Mouse (Mus musculus): Measurements from ENCODE around the gene Mab21l1. TPM values are rescaled to one million over a fixed set of nuclear protein-coding genes. Genes with fewer than 3 reads are reported as not detected.
A peak's percentile ranks its signal among the peaks of the same experiment; 100 is the strongest.

The Mab21l1 gene
- polyA plus RNA-seq, 1 experiment from 2014 or later, result 92.8 TPM

GRCm38 (mm10) chr3:55788621-55789201 lies 6.4 kb downstream of the Mab21l1 start:
- 3% methylated on average over 5 of the region's 5 CpGs for WGBS
- no peaks in the 10 kb centered on the region for H3K9me3 ChIP-seq (ENCODE audit: control insufficient read depth, low read length)
- H3K4me2 ChIP-seq, result no peak overlapping the region
- ATAC-seq (ENCODE audit: low FRiP score) (peak; percentile 51; the same call in 1 of the 2 replicates), DNase-seq (ENCODE audit: low spot score, missing footprints) (peak; percentile 91)
- H3K9ac ChIP-seq (ENCODE audit: low read length), result no peak overlapping the region
- H3K4me1 ChIP-seq (ENCODE audit: control insufficient read depth, insufficient read depth, low read length), result peaks cover 25% of the 10 kb centered on the region
- H3K27me3 ChIP-seq (ENCODE audit: control insufficient read depth, insufficient read depth, low read length), result peaks cover 7% of the 10 kb centered on the region
- no peak overlapping the region for H3K4me3 ChIP-seq (ENCODE audit: low read depth, low read length)
- H3K36me3 ChIP-seq (ENCODE audit: control insufficient read depth, insufficient read depth, low read length), result no peaks in the 10 kb centered on the region
- no peak overlapping the region for H3K27ac ChIP-seq (ENCODE audit: low read depth, low read length)

DNA sequence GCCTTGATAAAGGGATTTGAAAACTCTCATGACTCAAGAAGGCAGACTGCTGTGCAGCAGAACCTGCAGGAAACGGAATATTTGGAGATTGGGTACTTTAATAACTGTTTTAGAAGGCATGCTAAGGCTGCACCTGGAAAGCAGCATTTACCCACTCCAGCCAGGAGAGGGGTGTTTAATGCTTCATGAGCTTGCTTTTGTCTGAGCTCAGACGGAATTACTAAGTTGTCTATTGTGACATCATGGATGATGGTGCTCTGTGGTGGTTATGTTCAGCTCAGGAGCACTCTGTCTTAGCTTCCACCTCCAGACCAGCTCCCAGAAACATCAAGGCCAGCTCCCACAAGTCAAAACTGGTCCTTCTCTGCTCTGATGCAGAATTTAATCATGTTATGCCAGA lies 7.5 kb downstream of the Mab21l1 start:
- Histone ChIP-seq H3K4me2 (no peak overlapping the region), H3K27me3 (ENCODE audit: control insufficient read depth, insufficient read depth, low read length) (peaks cover 6% of the 10 kb centered on the region; the same call in 1 of the 2 replicates), H3K9ac (ENCODE audit: low read length) (no peak overlapping the region), H3K9me3 (ENCODE audit: control insufficient read depth, low read length) (no peaks in the 10 kb centered on the region), H3K36me3 (ENCODE audit: control insufficient read depth, insufficient read depth, low read length) (no peaks in the 10 kb centered on the region), H3K4me1 (ENCODE audit: control insufficient read depth, insufficient read depth, low read length) (peaks cover 24% of the 10 kb centered on the region), H3K4me3 (ENCODE audit: low read depth, low read length) (no peak overlapping the region), H3K27ac (ENCODE audit: low read depth, low read length) (no peak overlapping the region)
- WGBS, result 15% methylated on average over 2 of the region's 2 CpGs
- peak; percentile 88 for DNase-seq (ENCODE audit: low spot score, missing footprints)
- ATAC-seq (ENCODE audit: low FRiP score), result no peak

GRCm38 (mm10) chr3:55790609-55791008 lies 8.3 kb downstream of the Mab21l1 start:
- Histone ChIP-seq H3K4me2 (no peak overlapping the region), H3K4me1 (ENCODE audit: control insufficient read depth, insufficient read depth, low read length) (peaks cover 24% of the 10 kb centered on the region), H3K4me3 (ENCODE audit: low read depth, low read length) (no peak overlapping the region), H3K9me3 (ENCODE audit: control insufficient read depth, low read length) (no peaks in the 10 kb centered on the region), H3K27ac (ENCODE audit: low read depth, low read length) (no peak overlapping the region), H3K36me3 (ENCODE audit: control insufficient read depth, insufficient read depth, low read length) (no peaks in the 10 kb centered on the region), H3K27me3 (ENCODE audit: control insufficient read depth, insufficient read depth, low read length) (peaks cover 4% of the 10 kb centered on the region; the same call in 1 of the 2 replicates), H3K9ac (ENCODE audit: low read length) (no peak overlapping the region)
- no peak for DNase-seq (ENCODE audit: low spot score, missing footprints)
- WGBS, result 80% methylated on average over 4 of the region's 4 CpGs
- no peak for ATAC-seq (ENCODE audit: low FRiP score)

DNA sequence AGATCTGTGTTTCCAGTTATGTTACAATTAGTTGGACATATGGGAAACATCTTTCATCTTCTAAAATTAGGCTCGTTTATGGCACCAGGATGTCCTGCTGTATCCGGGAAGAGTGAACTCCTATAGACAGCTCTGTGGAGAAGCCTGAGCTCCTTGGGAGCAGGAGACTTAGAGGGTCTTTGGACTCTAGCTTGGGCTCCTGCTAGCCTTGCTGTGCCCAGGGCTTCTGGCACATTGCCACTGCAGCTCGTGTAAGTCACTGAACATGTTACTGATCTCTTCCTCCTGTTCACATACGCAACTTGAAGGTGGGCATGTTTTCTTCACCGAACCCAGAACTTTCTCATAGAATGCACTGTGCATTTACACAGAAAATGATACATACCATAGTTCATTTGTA lies 9.9 kb downstream of the Mab21l1 start:
- no peaks in the 10 kb centered on the region for H3K9me3 ChIP-seq (ENCODE audit: control insufficient read depth, low read length)
- no peak overlapping the region for H3K4me2 ChIP-seq
- H3K4me1 ChIP-seq (ENCODE audit: control insufficient read depth, insufficient read depth, low read length), result peaks cover 18% of the 10 kb centered on the region
- WGBS, result 81% methylated on average over 5 of the region's 5 CpGs
- no peak overlapping the region for H3K9ac ChIP-seq (ENCODE audit: low read length)
- no peak overlapping the region for H3K27ac ChIP-seq (ENCODE audit: low read depth, low read length)
- no peaks in the 10 kb centered on the region for H3K36me3 ChIP-seq (ENCODE audit: control insufficient read depth, insufficient read depth, low read length)
- ATAC-seq (ENCODE audit: low FRiP score) (no peak), DNase-seq (ENCODE audit: low spot score, missing footprints) (no peak)
- H3K4me3 ChIP-seq (ENCODE audit: low read depth, low read length), result no peak overlapping the region
- H3K27me3 ChIP-seq (ENCODE audit: control insufficient read depth, insufficient read depth, low read length), result 0 out of 2 replicates have a peak, but pooled peaks cover 2% of the 10 kb centered on the region

- peaks cover 10% of the 10 kb centered on the region for H3K4me1 ChIP-seq (ENCODE audit: control insufficient read depth, insufficient read depth, low read length)
- ATAC-seq (ENCODE audit: low FRiP score) (no peak), DNase-seq (ENCODE audit: low spot score, missing footprints) (peak; percentile 85)
- H3K27me3 ChIP-seq (ENCODE audit: control insufficient read depth, insufficient read depth, low read length), result 0 out of 2 replicates have a peak, but pooled peaks cover 2% of the 10 kb centered on the region
- H3K9ac ChIP-seq (ENCODE audit: low read length), result no peak overlapping the region
- no peaks in the 10 kb centered on the region for H3K9me3 ChIP-seq (ENCODE audit: control insufficient read depth, low read length)
- no peak overlapping the region for H3K4me3 ChIP-seq (ENCODE audit: low read depth, low read length)
- H3K36me3 ChIP-seq (ENCODE audit: control insufficient read depth, insufficient read depth, low read length), result no peaks in the 10 kb centered on the region
- H3K27ac ChIP-seq (ENCODE audit: low read depth, low read length), result no peak overlapping the region
- no peak overlapping the region for H3K4me2 ChIP-seq
- WGBS, result 67% methylated on average over 7 of the region's 7 CpGs
These were observed 11.7 kb downstream of the Mab21l1 start for GRCm38 (mm10) chr3:55793842-55794575.

GRCm38 (mm10) chr3:55794768-55795167 lies 12.5 kb downstream of the Mab21l1 start:
- Histone ChIP-seq H3K36me3 (ENCODE audit: control insufficient read depth, insufficient read depth, low read length) (no peaks in the 10 kb centered on the region), H3K9me3 (ENCODE audit: control insufficient read depth, low read length) (no peaks in the 10 kb centered on the region), H3K9ac (ENCODE audit: low read length) (no peak overlapping the region), H3K4me2 (no peak overlapping the region), H3K4me3 (ENCODE audit: low read depth, low read length) (no peak overlapping the region), H3K27me3 (ENCODE audit: control insufficient read depth, insufficient read depth, low read length) (0 out of 2 replicates have a peak, but pooled peaks cover 2% of the 10 kb centered on the region), H3K27ac (ENCODE audit: low read depth, low read length) (no peak overlapping the region), H3K4me1 (ENCODE audit: control insufficient read depth, insufficient read depth, low read length) (peaks cover 3% of the 10 kb centered on the region; the same call in 1 of the 2 replicates)
- 74% methylated on average over 2 of the region's 2 CpGs for WGBS
- DNase-seq (ENCODE audit: low spot score, missing footprints) (no peak), ATAC-seq (ENCODE audit: low FRiP score) (no peak)

GRCm38 (mm10) chr3:55814993-55815625 lies 32.8 kb downstream of the Mab21l1 start:
- no peaks in the 10 kb centered on the region for H3K4me1 ChIP-seq (ENCODE audit: control insufficient read depth, insufficient read depth, low read length)
- no peak overlapping the region for H3K4me2 ChIP-seq
- 83% methylated on average over 5 of the region's 5 CpGs for WGBS
- H3K4me3 ChIP-seq (ENCODE audit: low read depth, low read length), result no peak overlapping the region
- no peak overlapping the region for H3K27ac ChIP-seq (ENCODE audit: low read depth, low read length)
- ATAC-seq (ENCODE audit: low FRiP score), result no peak
- H3K36me3 ChIP-seq (ENCODE audit: control insufficient read depth, insufficient read depth, low read length), result no peaks in the 10 kb centered on the region
- no peak overlapping the region for H3K9ac ChIP-seq (ENCODE audit: low read length)
- no peaks in the 10 kb centered on the region for H3K27me3 ChIP-seq (ENCODE audit: control insufficient read depth, insufficient read depth, low read length)
- no peaks in the 10 kb centered on the region for H3K9me3 ChIP-seq (ENCODE audit: control insufficient read depth, low read length)
- no peak for DNase-seq (ENCODE audit: low spot score, missing footprints)

DNA sequence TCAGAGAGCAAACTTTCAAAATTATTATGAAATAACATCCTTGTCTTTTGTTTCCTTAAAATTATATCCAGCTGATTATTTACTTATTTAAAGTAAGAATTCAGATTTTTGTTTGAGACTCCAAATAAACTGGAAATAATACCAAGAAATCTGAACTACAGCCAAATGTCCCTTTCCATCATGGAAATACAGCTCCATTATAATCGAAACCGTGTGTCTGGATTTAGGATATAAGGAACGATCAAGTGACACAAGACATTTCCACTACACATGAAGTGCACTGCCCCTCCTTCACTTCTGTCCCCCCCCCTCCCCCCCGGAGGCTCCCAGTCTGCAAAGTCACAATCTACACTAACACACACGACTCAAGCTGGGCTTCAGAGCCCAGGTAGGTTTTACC lies 33.8 kb downstream of the Mab21l1 start:
- DNase-seq (ENCODE audit: low spot score, missing footprints) (no peak), ATAC-seq (ENCODE audit: low FRiP score) (no peak)
- H3K27ac ChIP-seq (ENCODE audit: low read depth, low read length), result no peak overlapping the region
- H3K9me3 ChIP-seq (ENCODE audit: control insufficient read depth, low read length), result no peaks in the 10 kb centered on the region
- no peaks in the 10 kb centered on the region for H3K27me3 ChIP-seq (ENCODE audit: control insufficient read depth, insufficient read depth, low read length)
- H3K4me1 ChIP-seq (ENCODE audit: control insufficient read depth, insufficient read depth, low read length), result no peaks in the 10 kb centered on the region
- H3K36me3 ChIP-seq (ENCODE audit: control insufficient read depth, insufficient read depth, low read length), result no peaks in the 10 kb centered on the region
- H3K4me2 ChIP-seq, result no peak overlapping the region
- H3K9ac ChIP-seq (ENCODE audit: low read length), result no peak overlapping the region
- no peak overlapping the region for H3K4me3 ChIP-seq (ENCODE audit: low read depth, low read length)
- 84% methylated on average over 5 of the region's 5 CpGs for WGBS

Measured in midbrain, embryonic 11.5 days (tissue).